Mouse (Mus musculus) adrenal gland, postnatal 14 days (tissue): ENCODE results near the gene Ssbp3. TPM values are rescaled to one million over a fixed set of nuclear protein-coding genes. Genes with fewer than 3 reads are reported as not detected.
A peak's percentile ranks its signal among the peaks of the same experiment; 100 is the strongest.

ENCODE experiments used
- DNase-seq: peaks from one replicate; pipeline ENCODE4 v3.0.0; 2021; ENCODE audit warnings: mixed read lengths
- total RNA-seq: library from RNA; stranded (reverse); gene quantifications from 2 replicates; pipeline ENCODE4 v1.2.3, GENCODE M21; 2021

Gene Ssbp3
- total RNA-seq, 1 experiment from 2014 or later: 60.6 TPM

DNA sequence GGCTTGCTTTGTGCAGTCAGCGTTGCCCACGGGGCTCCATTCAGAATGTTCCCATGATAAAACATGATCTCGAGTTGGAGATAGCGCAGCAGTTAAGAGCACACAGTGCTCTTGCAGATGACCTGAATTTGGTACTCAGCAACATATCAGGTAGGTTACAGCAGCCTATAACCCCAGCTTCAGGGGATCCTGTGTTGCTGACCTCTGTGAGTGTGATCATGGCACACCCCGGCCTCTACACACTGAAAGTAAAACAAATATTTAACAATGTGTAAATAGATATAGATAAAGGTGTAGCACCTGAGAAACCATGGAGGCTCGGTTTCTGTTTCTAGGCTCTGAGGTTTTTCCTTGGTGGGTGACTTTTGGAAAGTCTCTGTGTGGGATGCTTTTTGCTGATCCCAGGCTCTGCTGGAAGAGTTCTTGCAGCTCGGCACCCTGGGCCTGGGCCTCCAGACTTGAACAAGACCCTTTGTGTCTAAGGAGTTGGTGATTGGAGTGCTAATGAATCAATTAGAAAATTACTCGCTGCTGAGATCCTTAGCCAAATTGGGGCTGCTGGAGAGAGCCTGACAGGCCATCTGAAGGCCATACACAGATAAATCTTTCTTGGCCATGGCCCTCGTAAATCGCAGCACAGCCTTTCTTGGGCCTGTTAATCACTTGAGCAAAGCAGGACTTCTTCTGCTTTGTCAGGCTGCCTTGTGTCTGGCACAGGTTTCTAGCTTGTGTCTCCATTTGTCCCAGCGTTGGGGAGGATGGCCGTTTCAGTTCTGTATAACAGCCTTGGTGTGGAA is 49.2 kb downstream of the Ssbp3 start:
- peak; percentile 37 for DNase-seq

DNA sequence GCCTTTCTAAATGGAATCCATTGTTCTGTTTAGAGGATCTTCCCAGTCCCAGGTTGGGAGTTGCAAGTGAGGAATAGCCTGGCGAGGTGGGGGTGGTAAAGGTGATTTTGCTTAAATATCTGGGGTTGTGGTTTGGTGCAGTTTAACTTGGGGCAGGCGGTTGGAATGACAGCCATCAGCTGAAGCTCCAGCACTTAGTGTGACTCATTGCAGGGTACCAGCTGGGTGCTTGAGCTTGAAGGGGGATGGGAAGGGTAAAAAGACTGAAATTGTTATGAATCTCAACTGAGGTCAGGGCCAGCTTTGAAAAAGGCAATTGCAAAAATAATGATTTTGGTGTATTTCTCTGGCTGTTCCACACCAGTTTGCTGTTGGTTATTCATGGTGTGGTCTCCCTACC is 50.0 kb downstream of the Ssbp3 start:
- DNase-seq: no peak

DNA sequence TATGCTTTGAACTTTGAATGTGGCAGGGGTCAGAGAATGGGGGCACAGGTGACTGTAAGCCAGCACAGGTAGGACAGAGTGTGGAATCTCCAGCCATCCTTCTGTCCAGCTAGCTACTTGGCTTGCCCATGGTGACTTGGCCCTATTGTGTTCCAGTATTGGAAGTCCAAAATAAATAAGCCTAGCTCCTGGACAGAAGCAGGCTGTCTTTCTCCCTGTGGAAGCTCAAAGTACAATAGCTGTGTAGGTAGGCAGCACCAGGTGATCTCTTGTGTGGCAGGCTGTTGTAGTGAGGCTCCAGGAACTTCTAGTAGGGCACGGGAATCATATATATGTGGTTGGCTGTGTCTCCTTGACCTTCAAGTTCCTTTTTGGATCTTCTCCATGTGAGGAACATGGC is 50.8 kb downstream of the Ssbp3 start:
- DNase-seq: no peak

DNA sequence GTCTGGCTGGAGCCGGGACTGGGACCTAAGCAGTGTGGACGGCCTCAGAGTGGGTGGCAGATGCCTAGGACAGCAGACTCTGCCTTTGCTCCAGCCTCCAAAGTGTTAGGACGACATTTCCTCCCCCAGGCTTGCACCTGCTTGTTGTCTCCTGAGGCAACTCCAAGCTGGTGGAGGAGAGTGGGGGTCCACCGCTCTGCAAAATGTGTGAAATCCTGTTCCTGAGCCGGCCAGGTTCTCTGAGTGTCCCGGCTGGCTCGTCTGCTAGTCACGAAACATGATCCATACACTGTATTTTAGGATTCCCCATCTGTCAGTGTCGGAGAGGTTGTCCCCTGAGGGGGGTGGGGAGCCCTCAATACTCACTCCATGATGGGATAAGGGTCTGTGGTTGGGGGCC is 53.9 kb downstream of the Ssbp3 start:
- DNase-seq: no peak

DNA sequence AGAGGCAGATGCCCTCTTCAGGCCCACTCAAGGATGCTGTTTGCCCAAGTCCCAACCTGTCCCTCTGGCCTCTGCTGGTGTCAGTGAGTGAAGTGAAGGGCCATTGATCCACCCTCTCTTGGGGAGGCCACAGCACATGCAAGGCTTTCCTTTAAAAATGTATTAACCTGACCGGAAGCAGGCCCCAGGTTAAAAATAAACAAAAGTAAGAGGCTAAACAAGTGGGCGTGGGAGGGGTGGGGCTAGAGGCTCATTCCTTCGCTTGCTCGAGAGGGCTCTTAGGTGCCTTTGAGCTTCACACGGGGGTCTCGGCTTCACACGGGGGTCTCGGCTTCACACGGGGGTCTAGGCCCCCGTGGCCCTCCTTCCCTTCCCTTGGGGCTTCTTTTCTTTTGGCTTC is 54.5 kb downstream of the Ssbp3 start:
- no peak for DNase-seq

DNA sequence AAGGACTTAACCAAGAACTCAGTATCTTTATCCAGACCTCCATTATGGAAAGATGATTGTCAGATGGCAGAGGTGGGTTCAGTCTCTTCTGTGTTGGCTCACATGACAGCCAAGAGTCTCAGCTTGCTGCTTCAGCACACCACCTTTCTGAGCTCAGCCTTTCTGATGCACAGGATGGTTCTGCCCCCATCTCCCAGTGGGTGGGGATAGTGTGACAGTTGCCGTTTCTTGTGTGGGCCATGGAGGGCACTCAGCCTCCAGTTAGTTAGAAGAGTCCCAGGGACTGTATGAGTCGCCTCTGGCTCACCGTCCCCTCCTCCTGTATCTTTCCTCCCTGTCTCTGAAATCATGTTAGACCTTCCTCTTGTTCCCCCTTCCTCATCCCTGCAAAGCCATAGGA is 55.9 kb downstream of the Ssbp3 start:
- no peak for DNase-seq

DNA sequence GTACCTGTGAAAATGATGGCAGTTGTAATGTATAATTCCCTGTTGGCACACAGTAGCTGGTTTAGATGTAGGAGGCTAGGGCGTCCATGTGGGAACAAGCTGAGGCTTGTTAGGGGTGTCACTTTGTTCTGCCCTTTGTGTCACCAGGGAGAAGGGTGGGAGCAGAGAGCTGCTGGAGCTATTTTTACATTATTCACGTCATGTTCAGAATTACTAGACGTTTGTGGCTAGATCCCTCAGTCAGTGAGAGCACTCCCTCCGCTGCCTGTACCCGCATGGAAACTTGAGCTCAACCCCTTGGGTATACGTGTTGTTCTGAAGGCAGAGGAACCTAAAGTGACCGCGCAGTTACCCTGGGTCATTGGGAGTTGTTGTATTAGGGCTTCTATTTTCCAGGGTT is 58.4 kb downstream of the Ssbp3 start:
- no peak for DNase-seq

DNA sequence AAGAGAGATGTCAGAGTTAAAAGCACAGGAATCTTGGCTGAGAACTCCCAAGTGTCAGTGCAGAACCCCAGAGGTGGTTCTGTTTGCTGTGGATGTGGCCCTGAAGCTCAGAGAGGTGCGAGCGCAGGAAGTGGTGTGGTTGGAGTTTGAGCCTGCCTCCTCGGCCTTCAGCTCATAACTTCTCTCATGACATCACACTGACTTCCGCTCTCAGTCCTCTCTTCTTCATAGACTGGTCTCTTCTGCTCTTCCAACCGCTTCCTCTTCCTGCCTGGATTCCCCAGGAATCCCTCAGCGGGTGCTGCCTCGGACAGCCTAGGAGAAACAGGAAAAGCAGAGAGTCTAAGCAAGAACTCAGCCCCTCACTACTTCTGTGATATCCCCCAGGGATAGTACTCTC is 60.3 kb downstream of the Ssbp3 start:
- no peak for DNase-seq

DNA sequence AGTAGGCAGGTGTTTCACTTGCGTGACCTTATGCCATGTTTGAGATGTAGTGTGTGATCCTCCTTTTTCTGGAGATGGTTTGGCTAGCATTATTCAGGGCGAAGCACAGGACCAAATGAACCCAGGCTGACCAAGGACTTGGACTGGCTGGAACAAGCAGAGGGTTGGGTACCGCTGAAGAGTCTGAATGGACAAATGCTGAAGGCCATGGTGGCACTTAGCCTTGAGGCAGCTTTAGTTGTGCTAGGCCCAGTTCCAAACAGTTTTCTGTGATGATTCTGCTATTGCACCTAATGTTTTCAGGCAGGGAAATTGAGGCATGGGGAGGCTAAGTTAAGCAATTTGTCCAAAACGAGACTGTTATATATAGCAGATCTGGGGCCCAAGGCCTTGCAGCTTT is 61.6 kb downstream of the Ssbp3 start:
- no peak for DNase-seq

DNA sequence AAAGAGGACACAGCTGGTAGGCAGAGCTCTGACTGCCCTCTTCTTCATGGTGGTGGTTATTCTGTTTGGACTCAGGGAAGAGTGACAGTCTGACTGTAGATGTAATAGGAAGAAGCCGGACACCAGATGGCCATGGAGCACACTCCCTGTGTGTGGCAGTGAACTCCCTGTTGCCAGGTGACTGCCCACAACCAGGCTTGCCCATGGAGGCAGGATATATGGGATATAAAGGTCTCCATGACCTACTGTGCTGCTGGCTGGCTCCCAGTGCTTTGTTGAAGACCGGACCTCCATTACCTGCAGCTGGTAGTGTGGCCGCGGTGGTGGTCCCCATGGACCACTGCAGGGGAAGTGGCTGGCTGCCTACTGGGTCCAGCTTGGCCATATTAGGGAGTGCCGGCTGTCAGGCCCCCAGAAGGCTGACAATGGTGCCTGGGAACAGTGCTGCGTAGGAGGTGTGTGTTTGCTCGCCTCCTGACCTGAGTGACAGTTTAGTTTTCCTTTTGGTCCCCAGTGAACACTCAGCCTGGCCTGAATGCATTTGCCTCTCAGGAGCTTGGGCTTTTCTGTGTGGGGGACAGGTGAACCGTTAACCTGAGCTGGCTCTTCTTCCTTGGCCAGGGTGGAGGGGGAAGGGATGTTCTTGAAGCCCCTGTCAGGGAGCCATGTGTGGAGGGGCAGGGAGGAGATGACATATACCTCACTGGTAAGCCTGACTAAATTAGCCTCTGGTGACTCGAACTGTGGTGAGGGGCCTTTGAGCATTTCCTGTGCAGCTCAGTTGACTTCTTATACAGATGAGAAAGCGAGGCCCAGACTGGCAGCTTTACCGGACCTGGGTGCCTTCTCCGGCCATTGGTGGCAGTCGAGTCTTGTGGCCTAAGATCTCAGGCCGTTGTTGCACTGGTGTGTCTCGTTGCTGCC is 62.2 kb downstream of the Ssbp3 start:
- no peak for DNase-seq

DNA sequence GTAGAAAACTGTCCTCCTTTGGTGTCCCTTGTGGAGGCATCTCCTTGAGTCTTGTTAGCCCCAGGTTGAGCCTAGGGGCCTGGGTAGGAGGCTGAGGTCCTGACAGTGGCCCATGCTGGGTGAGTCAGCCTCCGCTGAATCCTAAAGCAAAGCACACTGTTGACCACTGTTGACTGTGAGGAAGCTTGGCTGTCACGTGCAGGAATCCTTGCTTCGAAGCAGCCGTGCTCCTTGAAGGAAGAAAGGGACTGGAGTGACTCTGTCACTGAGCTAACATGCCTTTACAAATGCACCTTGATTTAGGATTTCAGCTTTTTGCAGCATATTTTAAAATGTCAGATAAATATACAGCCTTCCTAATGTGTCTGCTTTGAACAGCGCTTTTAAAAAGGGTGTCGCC is 64.8 kb downstream of the Ssbp3 start:
- no peak for DNase-seq

DNA sequence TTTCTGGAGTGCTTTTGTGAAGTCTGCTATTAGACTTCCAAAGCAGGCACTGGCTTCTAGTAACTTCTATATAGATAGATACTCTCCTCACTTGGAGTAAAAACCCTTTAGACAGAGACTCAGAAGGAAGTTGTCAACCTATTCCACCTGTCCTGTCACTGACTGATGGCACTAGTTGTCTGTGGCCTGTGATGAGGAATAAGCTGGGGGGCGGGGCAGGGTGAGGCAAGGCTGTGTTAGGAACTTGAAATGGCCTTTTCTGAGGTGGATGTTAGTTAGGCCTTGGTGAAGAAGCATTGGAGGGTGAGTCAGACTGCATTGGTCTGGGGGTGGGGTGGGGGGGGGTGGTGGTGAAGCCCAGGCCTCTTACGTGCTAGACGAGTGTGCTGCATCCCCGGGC is 65.4 kb downstream of the Ssbp3 start:
- peak; percentile 80 for DNase-seq

DNA sequence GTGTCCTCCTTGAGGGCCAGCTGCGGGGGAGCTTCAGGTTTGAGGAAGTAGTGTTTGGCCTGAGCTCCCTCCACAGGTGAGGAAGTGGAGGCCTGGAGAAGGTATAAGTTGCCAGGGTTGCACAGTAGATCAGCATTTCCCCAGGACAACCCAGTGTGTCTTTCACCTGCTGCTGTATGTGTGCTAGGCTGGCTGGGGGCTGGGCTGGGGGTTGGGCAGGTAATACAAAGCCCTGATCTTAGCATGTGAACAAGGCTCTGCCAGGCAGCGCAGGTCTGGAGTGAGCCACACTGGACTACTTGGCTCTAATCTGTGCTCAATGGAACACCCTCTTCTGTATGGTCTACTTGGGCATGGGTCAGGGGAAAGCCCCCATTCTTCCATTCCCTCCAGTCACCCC is 66.1 kb downstream of the Ssbp3 start:
- no peak for DNase-seq

DNA sequence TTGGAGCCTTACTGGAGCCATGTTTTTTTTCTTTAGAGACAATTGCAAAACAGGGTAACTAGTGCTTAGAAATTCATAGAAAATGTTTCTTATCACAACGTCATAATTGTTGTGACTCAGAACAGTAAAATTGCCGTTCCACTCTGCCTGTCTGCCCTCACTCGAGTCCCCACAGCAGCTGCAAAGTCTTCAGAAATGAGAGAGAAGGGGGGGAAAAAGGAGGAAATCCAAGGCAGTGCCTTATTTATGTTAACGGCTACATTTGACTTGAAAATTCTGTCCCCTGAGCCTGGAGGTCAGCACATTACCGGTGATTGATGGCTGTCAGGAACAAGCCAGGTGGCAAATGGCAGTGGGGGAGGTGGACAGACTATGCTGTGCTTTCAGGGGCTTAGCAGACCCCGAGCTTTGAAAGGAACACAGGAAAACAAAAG is 66.7 kb downstream of the Ssbp3 start:
- DNase-seq: no peak

DNA sequence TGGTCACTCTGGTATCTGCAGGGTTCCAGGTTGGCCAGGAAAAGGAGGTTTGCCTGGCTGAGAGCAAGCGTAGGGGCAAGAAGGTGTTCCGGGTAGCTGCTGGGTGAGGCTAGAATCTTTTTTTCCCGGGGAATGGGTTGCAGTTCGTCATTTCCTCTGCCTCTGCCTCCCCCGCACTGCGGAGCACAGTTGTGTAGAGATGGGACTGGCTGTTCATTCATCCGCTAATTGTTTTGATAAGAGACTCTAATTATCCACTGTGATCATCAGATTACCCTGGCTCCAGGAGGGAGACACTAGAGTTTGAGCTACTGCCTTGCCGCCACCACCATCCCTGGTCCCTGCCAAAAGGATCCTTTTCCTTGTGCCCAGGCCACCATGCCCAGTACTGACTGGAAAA is 67.9 kb downstream of the Ssbp3 start:
- no peak for DNase-seq

DNA sequence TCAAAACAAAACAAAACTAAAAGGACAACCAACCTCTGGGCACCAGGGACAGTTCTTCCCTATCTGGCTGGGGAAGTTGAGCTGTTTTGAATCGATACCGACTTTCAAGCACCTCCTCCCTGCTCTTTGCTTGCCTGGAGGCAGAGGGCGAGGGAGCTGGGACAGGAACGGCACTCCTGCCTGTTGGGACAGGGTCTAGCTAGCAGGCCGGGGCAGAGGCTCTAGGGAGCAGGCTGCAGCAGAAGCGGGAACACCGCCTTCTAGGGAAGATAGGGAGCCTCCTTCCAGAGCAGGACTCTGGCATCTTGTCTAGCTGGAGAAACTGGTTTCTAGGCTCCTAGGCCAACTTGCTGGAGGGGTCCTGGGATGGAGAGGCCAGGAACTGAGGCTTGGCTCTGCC is 70.2 kb downstream of the Ssbp3 start:
- no peak for DNase-seq

DNA sequence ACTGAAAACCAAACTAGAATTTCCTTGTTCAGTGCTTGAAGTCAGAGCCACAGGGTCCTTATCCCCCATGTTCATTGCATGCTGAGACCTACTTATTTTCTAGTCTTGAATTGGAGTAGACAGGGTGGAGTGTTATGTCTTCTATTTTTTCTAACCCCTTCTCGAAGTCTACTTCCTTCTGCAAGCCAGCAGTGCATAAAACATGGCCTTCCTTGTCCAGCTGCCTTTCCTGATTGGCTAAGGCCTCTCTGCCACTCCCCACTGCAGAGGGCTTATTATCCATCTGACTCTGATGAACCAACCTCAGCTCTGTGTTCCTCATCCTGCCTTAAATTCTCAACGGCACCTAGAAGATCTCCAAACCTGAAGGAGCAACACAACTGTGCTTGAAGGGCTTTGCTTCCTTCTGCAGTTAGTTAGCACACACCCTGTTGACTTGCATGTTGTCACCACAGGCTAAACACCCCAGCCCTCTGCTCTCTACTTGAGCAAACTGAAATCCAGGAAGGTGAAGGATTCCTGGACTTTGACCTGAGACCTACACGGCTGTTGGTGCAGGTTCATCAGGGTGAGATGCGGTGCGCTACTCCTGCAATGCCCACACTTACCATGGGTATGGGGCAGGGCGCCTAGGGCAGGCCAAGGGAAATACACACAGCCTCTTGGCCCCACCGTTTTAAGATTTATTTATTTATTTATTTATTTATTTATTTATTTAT is 71.0 kb downstream of the Ssbp3 start:
- DNase-seq: no peak

DNA sequence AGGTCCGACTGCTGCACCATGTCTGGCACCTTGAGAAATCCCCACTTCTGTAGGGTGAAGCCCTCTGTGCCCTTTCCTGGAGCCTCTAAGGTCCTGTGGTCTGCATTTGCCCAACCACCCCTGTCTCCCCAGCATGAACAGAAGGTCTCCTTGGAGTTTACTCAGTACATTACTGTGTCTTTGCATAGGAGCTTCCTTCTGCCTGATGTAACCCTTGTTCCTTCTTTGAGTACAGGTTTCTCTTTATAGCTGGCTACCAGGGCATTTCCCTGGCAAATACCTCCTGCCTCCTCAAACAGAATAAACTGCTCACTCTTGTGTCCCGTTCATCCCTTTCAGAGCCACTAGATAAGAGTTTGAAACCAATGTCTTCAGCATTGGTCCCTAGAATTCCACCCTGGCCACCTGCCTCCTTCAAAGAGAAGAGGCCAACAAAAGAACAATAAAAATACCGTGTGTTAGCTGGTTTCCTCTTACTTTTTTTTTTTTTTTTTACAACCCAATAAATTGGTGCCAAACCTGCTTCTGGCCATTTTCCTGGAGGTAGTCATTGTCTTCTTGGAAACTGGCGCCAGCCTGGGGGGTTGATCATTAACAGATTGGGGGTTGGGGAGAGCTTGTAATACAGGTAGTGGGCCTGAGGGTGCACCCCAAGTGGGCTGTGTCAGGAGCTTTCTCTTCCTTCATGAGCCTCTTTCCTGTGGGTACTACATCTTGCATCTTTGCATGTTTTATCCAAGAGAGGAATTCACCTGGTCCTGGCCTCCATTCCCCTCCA is 72.0 kb downstream of the Ssbp3 start:
- DNase-seq: no peak

DNA sequence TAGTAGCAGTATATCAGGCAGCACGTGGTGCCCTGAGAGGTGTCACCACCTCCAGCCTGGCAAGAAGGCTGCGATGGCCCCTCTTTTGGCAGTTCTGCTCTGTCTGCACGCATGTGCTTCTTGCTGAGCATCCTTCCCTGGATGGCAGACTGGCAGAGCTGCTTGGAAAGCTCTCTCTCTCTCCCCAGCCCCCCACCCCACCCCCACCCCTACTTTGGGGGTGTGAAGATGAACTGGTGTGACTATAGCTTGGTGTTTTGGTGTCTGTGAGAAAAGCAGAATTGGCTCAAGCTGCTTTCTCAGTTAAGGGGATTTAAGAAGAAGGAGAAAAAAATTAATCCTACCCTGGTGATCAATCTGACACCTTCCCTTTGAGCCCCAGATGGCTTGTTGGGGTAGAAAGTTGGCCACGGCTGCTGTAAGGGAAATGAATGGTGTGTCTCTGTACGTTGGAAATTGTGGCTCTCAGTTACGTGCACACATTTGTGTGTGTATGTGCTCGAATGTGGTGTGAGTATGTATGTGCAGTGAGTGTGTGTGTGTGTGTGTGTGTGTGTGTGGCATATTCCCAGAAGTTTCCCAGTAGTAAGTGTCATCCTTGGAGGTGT is 73.5 kb downstream of the Ssbp3 start:
- no peak for DNase-seq

DNA sequence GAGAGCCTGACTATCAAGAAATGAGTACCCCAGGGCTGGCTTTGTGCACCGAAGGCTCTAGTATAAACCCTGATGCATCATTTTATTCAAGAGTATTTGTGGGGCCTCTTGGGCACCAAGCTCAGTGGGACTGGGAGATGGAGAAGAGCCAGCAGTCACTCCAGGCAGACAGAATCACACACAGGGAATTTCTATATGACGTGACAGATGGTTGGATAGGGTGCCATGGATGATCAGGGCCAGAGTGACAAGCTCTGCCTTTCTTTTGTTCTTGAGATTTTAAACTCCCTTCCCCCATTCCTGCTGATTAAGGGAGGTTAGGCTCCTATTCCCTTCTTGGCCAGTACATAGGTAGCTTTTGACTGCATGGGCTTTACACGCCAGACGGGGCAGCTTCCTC is 74.8 kb downstream of the Ssbp3 start:
- no peak for DNase-seq
